Mouse (Mus musculus) heart, adult 2 months (tissue): Measurements from ENCODE around the gene Dbh.

Experiments
- CTCF ChIP-seq: fragments of 200-600 bp; IDR thresholded peaks from 2 replicates; pipeline ENCODE4 v1.8.1; 2022; ENCODE audit warnings: antibody characterized with exemption, mild to moderate bottlenecking, moderate library complexity
- EP300 ChIP-seq: fragments of 200-500 bp; IDR thresholded peaks from 2 replicates; pipeline ENCODE4 v1.6.1; 2011; ENCODE audit warnings: low read depth, low read length, control low read depth; ENCODE audit not compliant: insufficient read depth
- POLR2A ChIP-seq: fragments of 200-500 bp; IDR thresholded peaks from 2 replicates; pipeline ENCODE4 v1.6.1; 2011; ENCODE audit warnings: mild to moderate bottlenecking, low read depth, low read length, control low read depth; ENCODE audit not compliant: insufficient read depth

- TF ChIP-seq POLR2A (no peak), EP300 (no peak), CTCF (no peak)
Measured at GRCm38 (mm10) chr2:27209370-27209769, 44.3 kb downstream of the Dbh start.
